Mouse (Mus musculus) skeletal muscle tissue, adult 2 months (tissue): ENCODE results near the gene Otud1.

Experiments
- DNase-seq: peaks from one replicate; pipeline ENCODE4 v3.0.0-alpha.2; 2012; ENCODE audit warnings: low read depth, low spot score

The Otud1 gene

GRCm38 (mm10) chr2:19670851-19671688 lies 13.5 kb downstream of the Otud1 start:
- no peak for DNase-seq

DNA sequence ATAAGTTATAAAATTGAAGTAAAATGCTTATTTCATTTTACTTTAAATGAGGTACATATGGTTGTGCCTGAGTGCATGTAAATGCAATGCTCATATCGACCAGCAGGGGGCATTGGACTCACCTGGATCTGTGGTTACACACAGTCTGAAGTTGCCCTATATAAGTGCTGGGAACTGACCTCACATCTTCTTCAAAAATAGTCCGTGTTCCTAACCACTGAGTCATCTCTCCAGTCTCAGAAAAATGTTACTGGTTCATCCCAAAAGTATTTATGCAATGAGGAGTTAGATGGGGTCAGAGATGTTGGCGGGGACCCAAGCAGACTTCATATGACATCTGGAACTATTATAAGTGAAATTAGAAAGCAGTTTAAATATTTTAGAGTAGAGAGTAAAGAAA lies 25.4 kb downstream of the Otud1 start:
- peak; percentile 30 for DNase-seq

DNA sequence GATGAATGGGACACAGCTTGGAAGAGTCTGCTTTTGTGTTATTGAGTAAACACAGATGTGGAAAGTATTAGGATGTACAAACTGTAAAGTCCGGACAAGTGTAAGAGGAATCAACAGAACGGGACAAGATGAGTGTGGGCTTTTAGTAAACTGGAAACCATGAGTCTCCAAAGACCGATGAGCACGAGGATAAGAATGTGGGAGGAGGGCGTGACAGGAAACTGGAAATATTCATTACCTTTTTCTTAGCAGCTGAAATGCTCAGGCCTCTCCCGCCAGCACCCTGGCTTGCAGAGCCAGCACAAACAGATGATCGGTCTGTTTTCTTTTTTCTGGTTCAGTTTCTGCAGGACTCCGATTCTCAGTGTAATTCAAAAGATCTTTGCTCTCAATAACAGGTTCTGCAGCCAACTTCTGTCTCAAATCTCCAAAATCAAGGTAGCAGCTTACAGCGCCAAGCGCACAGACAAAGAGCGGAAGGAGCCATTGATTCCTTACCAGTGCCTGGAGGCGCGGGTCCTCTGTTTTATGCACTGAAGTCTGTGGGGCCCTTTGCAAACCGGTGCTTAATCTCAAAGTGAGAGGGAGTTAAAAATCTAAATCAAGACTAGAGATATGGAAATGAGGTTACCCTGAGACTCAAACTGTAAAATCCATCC lies 28.1 kb downstream of the Otud1 start:
- peak; percentile 38 for DNase-seq

DNA sequence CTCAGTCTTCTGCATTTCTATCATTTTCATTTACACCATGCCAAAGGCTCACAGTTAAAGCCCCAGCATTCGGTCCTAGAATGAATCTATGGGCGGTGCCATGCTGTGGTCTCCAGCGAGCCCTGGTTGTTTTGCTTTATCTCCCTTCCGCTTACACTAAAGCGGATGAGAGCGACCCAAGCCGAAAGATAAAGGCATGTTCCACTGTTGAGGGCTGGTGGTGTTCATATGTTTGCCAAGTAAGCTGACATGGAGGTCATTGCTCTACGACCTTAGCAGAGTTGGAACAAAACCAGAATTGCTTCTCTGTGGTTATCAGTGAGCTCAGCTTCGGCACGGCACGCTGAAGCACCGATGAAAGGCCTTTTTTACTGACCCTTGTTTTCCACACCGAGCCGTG lies 32.5 kb downstream of the Otud1 start:
- DNase-seq = no peak

DNA sequence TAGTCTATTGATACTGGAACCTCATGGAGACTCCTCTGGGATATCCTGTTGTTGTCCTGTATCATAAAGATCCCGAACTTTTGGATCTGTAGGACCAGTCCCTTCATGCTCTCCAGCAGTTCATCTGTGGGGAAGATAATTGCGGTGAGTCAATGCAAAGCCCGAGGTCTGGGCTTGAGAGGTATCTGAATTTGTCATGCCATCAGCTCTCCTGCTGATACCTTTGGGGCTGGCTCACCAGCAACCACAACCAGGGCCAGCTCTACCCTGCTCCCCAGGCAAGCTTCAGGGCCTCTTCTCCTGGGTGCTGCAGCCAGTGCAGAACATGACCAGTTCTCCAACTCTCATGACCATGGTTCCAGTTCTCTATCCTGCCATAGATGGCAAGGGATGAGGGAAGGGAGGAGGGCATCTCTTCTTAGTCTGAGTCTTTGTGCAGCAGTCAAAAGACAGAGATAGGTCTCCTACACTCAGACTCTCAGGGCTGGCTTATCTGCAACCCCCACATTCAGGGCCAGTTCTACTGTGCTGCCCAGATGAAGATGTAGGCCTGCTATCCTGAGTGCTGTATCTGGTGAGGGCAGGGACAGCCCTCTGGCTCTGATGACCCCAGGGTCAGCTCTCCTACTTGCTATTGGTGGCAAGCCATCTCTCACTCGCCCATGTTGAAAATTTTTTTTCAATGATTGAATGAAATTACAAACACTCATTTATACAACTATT lies 42.2 kb downstream of the Otud1 start:
- DNase-seq = no peak

DNA sequence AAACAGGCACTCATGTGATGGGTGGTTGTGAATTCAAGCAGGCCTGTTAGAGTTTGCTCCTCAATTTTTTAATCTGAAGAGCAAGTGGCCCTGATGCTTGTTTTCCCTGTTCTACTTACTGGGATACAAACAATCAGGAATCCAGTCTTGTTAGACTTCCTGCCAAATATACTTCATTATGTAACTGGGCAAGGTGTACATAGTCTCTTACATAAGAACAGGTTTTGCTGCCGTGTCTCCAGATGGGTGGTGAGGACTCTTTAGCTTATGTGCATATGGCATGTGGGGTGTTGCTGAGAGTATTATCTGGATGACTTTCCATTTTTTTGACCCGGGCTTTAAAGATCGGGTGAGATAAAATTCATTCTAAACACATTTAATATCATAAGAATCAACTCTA lies 43.8 kb downstream of the Otud1 start:
- no peak for DNase-seq

DNA sequence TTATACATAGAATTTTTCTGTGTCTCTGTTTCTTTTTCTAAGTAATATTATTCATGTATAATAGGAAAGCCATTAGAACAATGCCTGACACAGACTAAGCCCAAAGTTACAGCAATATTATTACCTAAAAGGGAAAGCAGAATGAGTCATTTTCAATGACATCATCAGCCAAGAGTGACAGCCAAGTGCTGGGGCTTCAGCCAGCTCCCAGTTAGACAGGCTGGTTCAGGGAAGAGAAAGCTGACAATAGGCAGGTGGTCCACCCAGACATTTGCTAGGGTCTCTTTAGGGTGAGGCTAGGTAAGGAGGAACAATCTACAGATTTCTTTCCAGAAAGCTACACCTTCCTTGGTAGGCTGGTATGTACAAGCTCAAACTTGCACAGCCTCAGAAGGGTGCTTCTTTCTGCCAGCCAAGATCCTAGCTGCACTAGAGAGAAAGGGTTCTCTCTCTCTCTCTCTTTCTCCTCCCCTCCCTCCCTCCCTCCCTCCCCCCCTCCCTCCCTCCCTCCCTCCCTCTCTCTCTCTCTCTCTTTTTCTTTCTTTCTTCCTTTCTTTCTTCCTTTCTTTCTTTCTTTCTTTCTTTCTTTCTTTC lies 45.6 kb downstream of the Otud1 start:
- DNase-seq = peak; percentile 27

DNA sequence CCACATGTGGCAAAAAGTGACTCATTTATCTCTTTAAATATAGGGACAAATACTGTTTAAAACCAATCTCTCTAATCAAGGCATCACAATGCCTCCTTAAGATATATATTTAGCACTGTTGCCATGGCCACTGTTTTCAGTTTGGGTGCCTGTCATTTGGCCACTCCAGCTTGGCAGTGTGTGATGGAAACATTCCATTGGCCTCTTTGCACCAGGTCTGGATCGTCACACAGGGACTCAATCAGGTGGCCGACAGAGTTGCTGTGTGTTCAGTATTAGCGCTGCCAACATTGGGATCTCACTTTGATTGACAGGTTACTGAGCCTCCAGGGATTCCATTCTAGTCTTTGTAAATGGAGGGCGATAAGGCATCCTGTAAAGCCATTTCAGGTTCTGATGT lies 46.1 kb downstream of the Otud1 start:
- DNase-seq = peak; percentile 79

GRCm38 (mm10) chr2:19704272-19704671 lies 46.7 kb downstream of the Otud1 start:
- no peak for DNase-seq

- no peak for DNase-seq
These were observed 49.3 kb downstream of the Otud1 start for GRCm38 (mm10) chr2:19706886-19707285.
